Mouse (Mus musculus) urinary bladder, postnatal 25 days (tissue): ENCODE measurements around the gene Dkkl1.
A peak's percentile ranks its signal among the peaks of the same experiment; 100 is the strongest.
"Not testable (repeated sequence)": the region's sequence is repeated elsewhere in the genome, so short reads cannot be mapped to it uniquely, and the experiment has no call there.

Experiments
- DNase-seq: peaks from one replicate; pipeline ENCODE4 v3.0.0; 2022; ENCODE audit warnings: low spot score

Gene Dkkl1

GRCm38 (mm10) chr7:45193406-45193805, 18.5 kb downstream of the Dkkl1 start:
- DNase-seq = no peak

- DNase-seq = no peak
Measured at GRCm38 (mm10) chr7:45192585-45193310, 19.2 kb downstream of the Dkkl1 start.

- DNase-seq = no peak
Measured at GRCm38 (mm10) chr7:45191803-45192363, 20.1 kb downstream of the Dkkl1 start.

- DNase-seq = no peak
Measured at GRCm38 (mm10) chr7:45191161-45191560, 20.8 kb downstream of the Dkkl1 start.

- DNase-seq = no peak
Measured at GRCm38 (mm10) chr7:45190186-45190585, 21.8 kb downstream of the Dkkl1 start.

- DNase-seq = no peak
Measured at GRCm38 (mm10) chr7:45189600-45189999, 22.3 kb downstream of the Dkkl1 start.

GRCm38 (mm10) chr7:45185921-45186320, 26.0 kb downstream of the Dkkl1 start:
- no peak for DNase-seq

- DNase-seq = no peak
Measured at GRCm38 (mm10) chr7:45183672-45184071, 28.3 kb downstream of the Dkkl1 start.

GRCm38 (mm10) chr7:45182606-45183005, 29.3 kb downstream of the Dkkl1 start:
- no peak for DNase-seq

- DNase-seq = peak; percentile 72
Measured at GRCm38 (mm10) chr7:45182199-45182601, 29.7 kb downstream of the Dkkl1 start.

GRCm38 (mm10) chr7:45181540-45181939, 30.4 kb downstream of the Dkkl1 start:
- DNase-seq = no peak

- no peak for DNase-seq
Measured at GRCm38 (mm10) chr7:45180896-45181477, 31.0 kb downstream of the Dkkl1 start, which contains the start of gene Pth2. Gene Pth2, plus strand, starts transcription at chr7:45180995.

- no peak for DNase-seq
Measured at GRCm38 (mm10) chr7:45179469-45179868, 32.5 kb downstream of the Dkkl1 start, which contains the start of gene Gfy. Gene Gfy, minus strand, starts transcription at chr7:45179569.

- DNase-seq = no peak
Measured at GRCm38 (mm10) chr7:45178550-45178949, 33.4 kb downstream of the Dkkl1 start.

- DNase-seq = no peak
Measured at GRCm38 (mm10) chr7:45176356-45176755, 35.6 kb downstream of the Dkkl1 start.

GRCm38 (mm10) chr7:45175929-45176328, 36.0 kb downstream of the Dkkl1 start:
- no peak for DNase-seq

- DNase-seq = no peak
Measured at GRCm38 (mm10) chr7:45175398-45175797, 36.5 kb downstream of the Dkkl1 start.

- no peak for DNase-seq
Measured at GRCm38 (mm10) chr7:45174567-45175280, 37.2 kb downstream of the Dkkl1 start.

- not testable (repeated sequence) for DNase-seq
Measured at GRCm38 (mm10) chr7:45173772-45174171, 38.2 kb downstream of the Dkkl1 start.

- DNase-seq = no peak
Measured at GRCm38 (mm10) chr7:45172974-45173373, 39.0 kb downstream of the Dkkl1 start.

- no peak for DNase-seq
Measured at GRCm38 (mm10) chr7:45169495-45169894, 42.5 kb downstream of the Dkkl1 start.

GRCm38 (mm10) chr7:45168656-45169055, 43.3 kb downstream of the Dkkl1 start:
- no peak for DNase-seq
